Comparison of ENCODE assay signal across 8 mouse cellular contexts in the genomic region with DNA sequence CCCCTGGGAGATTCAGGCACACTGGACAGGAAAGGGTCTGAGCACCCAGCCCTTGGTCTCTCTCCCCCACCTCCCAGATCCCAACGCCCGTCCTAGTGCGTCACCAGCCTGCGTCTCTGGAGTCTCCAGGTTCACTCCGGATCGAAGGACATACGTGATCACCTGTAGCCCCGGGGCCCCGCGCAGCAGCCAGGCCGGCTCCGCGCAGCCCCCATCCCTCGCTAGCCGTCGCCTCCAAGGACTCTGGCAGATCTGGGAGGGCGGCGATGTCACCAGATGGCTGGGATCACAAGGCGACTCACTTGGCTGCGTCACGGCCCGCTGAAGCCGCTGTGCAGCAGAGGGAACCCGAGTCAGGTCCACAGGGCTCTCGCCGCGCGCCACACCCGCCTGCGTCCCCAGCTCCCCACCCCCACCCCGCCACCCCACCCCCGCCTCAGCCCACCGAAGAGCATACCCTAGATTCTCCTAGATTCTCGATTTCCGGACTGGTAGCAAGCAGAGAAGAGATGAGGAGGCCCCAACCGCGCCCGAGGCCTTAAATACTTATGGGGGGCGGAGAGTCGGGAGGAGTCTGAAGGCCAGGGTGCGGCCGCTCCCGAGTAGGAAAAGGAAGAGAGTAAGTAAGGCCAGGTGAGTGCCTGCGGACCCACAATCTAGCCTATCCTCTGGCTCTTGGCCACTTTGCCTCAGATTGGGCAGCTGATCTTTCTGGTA. TPM values are rescaled to one million over a fixed set of nuclear protein-coding genes. Genes with fewer than 3 reads are reported as not detected.
A peak's percentile ranks its signal among the peaks of the same experiment; 100 is the strongest.
DNase-seq lines count a peak whose midpoint lies in the region; ATAC-seq lines count a peak whose summit lies in the region.

No protein-coding gene starts in this region.

- peak overlapping the region; percentile 85 for H3K27ac ChIP-seq in intestine, embryonic 15.5 days
- H3K27ac ChIP-seq in midbrain, embryonic 10.5 days (replicated peaks), result peak overlapping the region; percentile 85
- H3K27ac ChIP-seq in stomach, embryonic 14.5 days (ENCODE audit: low read length), result peak overlapping the region; percentile 56

- no peaks in the 10 kb centered on the region for H3K27me3 ChIP-seq in intestine, embryonic 15.5 days (replicated peaks)
- peaks cover 7% of the 10 kb centered on the region; the same call in 1 of the 2 replicates for H3K27me3 ChIP-seq in midbrain, embryonic 10.5 days (ENCODE audit: low read depth, poor library complexity, severe bottlenecking)
- H3K27me3 ChIP-seq in stomach, embryonic 14.5 days (ENCODE audit: control insufficient read depth, insufficient read depth, low read length), result no peaks in the 10 kb centered on the region

- no peaks in the 10 kb centered on the region for H3K36me3 ChIP-seq in intestine, embryonic 15.5 days
- H3K36me3 ChIP-seq in midbrain, embryonic 10.5 days, result no peaks in the 10 kb centered on the region
- peaks cover 4% of the 10 kb centered on the region for H3K36me3 ChIP-seq in stomach, embryonic 14.5 days (ENCODE audit: control insufficient read depth, insufficient read depth, low read length)

- peak; percentile 53 for DNase-seq in layer of hippocampus, adult 11-12 months (ENCODE audit: low spot score)
- DNase-seq in layer of hippocampus, adult 9-10 months (ENCODE audit: low spot score), result no peak
- peak; percentile 19 for DNase-seq in embryo, embryonic 11.5 days (ENCODE audit: low read depth, low spot score)
- DNase-seq in gastrocnemius, postnatal 4 days (ENCODE audit: low spot score in 2 of 2), result peak; percentile 33 to 61
- peak; percentile 68 to 69 for DNase-seq in left cerebral cortex, postnatal 36 days (ENCODE audit: low spot score in 2 of 2)
- DNase-seq in midbrain, embryonic 10.5 days (ENCODE audit: low spot score), result peak; percentile 65

- H3K9me3 ChIP-seq in intestine, embryonic 15.5 days, result no peaks in the 10 kb centered on the region
- no peaks in the 10 kb centered on the region for H3K9me3 ChIP-seq in midbrain, embryonic 10.5 days (replicated peaks)
- no peaks in the 10 kb centered on the region for H3K9me3 ChIP-seq in stomach, embryonic 14.5 days (ENCODE audit: control insufficient read depth, low read depth, low read length)

- H3K4me1 ChIP-seq in intestine, embryonic 15.5 days (replicated peaks), result peaks cover 7% of the 10 kb centered on the region
- H3K4me1 ChIP-seq in midbrain, embryonic 10.5 days, result peaks cover 12% of the 10 kb centered on the region
- no peaks in the 10 kb centered on the region for H3K4me1 ChIP-seq in stomach, embryonic 14.5 days (ENCODE audit: control insufficient read depth, insufficient read depth, low read length)

- peak overlapping the region; percentile 80 for H3K9ac ChIP-seq in intestine, embryonic 15.5 days
- H3K9ac ChIP-seq in stomach, embryonic 14.5 days (replicated peaks; ENCODE audit: low read depth, low read length), result peak overlapping the region; percentile 67

- intact Hi-C loops in left cerebral cortex, postnatal 36 days (cut with DNase I), result no loop called here

- peak overlapping the region; percentile 79 for H3K4me2 ChIP-seq in intestine, embryonic 15.5 days (replicated peaks)
- peak overlapping the region; percentile 76 for H3K4me2 ChIP-seq in stomach, embryonic 14.5 days (replicated peaks; ENCODE audit: low read depth, low read length)

- ATAC-seq in intestine, embryonic 15.5 days, result peak; percentile 93
- ATAC-seq in stomach, embryonic 14.5 days (ENCODE audit: insufficient number of reproducible peaks, insufficient read depth, low FRiP score, low read depth), result peak; percentile 90

- peak overlapping the region; percentile 68 for H3K4me3 ChIP-seq in intestine, embryonic 15.5 days (replicated peaks)
- H3K4me3 ChIP-seq in midbrain, embryonic 10.5 days, result peak overlapping the region; percentile 71
- H3K4me3 ChIP-seq in stomach, embryonic 14.5 days (ENCODE audit: low read depth, low read length), result peak overlapping the region; percentile 74

- WGBS in intestine, embryonic 15.5 days, result 1% methylated on average over 44 of the region's 44 CpGs
- under 1% methylated on average over 44 of the region's 44 CpGs for WGBS in midbrain, embryonic 10.5 days
- WGBS in stomach, embryonic 14.5 days, result under 1% methylated on average over 42 of the region's 44 CpGs

RNA-seq across cellular contexts. Expression of gene Nqo2, which starts 28.9 kb away (rescaled TPM):
- 10 to 100 TPM; 13.7 to 16.0 TPM for total RNA-seq in gastrocnemius, postnatal 4 days (2021)
- polyA plus RNA-seq in intestine, embryonic 15.5 days (2015; fragmentation: Nextera tagmentation; extraction: Ambion mirVana), result 40.5 and 43.3 TPM in 2 replicates
- 1 to 10 TPM; 5.7 to 8.4 TPM for total RNA-seq in left cerebral cortex, postnatal 36 days (2021)
- polyA plus RNA-seq in midbrain, embryonic 10.5 days (2016; fragmentation: Nextera tagmentation; extraction: Ambion mirVana), result 21.6 and 22.3 TPM in 2 replicates
- polyA plus RNA-seq in stomach, embryonic 14.5 days (2014; fragmentation: Nextera tagmentation; extraction: Ambion mirVana), result 27.7 and 29.8 TPM in 2 replicates

RNA-seq across cellular contexts. Expression of gene Serpinb6c, which starts 30.1 kb away (rescaled TPM):
- total RNA-seq in gastrocnemius, postnatal 4 days (2021), result under 1 TPM; 0.26 to 0.42 TPM
- polyA plus RNA-seq in intestine, embryonic 15.5 days (2015; fragmentation: Nextera tagmentation; extraction: Ambion mirVana), result not detected in 2 replicates
- total RNA-seq in left cerebral cortex, postnatal 36 days (2021), result under 1 TPM; 0.47 to 0.68 TPM
- 0.09 and 0.10 TPM in 2 replicates for polyA plus RNA-seq in midbrain, embryonic 10.5 days (2016; fragmentation: Nextera tagmentation; extraction: Ambion mirVana)
- polyA plus RNA-seq in stomach, embryonic 14.5 days (2014; fragmentation: Nextera tagmentation; extraction: Ambion mirVana), result 0.70 TPM in 1 of 2 replicates, not detected in the other
